Mouse (Mus musculus): ENCODE data around the gene Rerg.

Gene Rerg

GRCm38 (mm10) chr6:137163061-137163460 is 7.2 kb downstream of the Rerg start:
- DNase-seq (ENCODE audit: low read depth in 1 of 2, low spot score in 2 of 2) = no peak

- no peak for DNase-seq (ENCODE audit: low read depth in 1 of 2, low spot score in 2 of 2)
Observed at GRCm38 (mm10) chr6:137162481-137162880, 7.8 kb downstream of the Rerg start.

GRCm38 (mm10) chr6:137161491-137162088 is 8.7 kb downstream of the Rerg start:
- DNase-seq (ENCODE audit: low read depth in 1 of 2, low spot score in 2 of 2) = no peak

GRCm38 (mm10) chr6:137159372-137159926 is 10.8 kb downstream of the Rerg start:
- no peak for DNase-seq (ENCODE audit: low read depth in 1 of 2, low spot score in 2 of 2)

GRCm38 (mm10) chr6:137156437-137157219 is 13.7 kb downstream of the Rerg start:
- peak in 1 of 2 experiments; percentile 28 for DNase-seq (ENCODE audit: low read depth in 1 of 2, low spot score in 2 of 2)

- no peak for DNase-seq (ENCODE audit: low read depth in 1 of 2, low spot score in 2 of 2)
Observed at GRCm38 (mm10) chr6:137155196-137156137, 14.8 kb downstream of the Rerg start.

- no peak for DNase-seq (ENCODE audit: low read depth in 1 of 2, low spot score in 2 of 2)
Observed at GRCm38 (mm10) chr6:137153021-137153420, 17.3 kb downstream of the Rerg start.

GRCm38 (mm10) chr6:137151015-137151414 is 19.3 kb downstream of the Rerg start:
- DNase-seq (ENCODE audit: low read depth in 1 of 2, low spot score in 2 of 2) = no peak

- DNase-seq (ENCODE audit: low read depth in 1 of 2, low spot score in 2 of 2) = no peak
Observed at GRCm38 (mm10) chr6:137149833-137150232, 20.5 kb downstream of the Rerg start.

GRCm38 (mm10) chr6:137146910-137147309 is 23.4 kb downstream of the Rerg start:
- no peak for DNase-seq (ENCODE audit: low read depth in 1 of 2, low spot score in 2 of 2)

GRCm38 (mm10) chr6:137145611-137146010 is 24.7 kb downstream of the Rerg start:
- no peak for DNase-seq (ENCODE audit: low read depth in 1 of 2, low spot score in 2 of 2)

GRCm38 (mm10) chr6:137144958-137145535 is 25.2 kb downstream of the Rerg start:
- DNase-seq (ENCODE audit: low read depth in 1 of 2, low spot score in 2 of 2) = no peak

- no peak for DNase-seq (ENCODE audit: low read depth in 1 of 2, low spot score in 2 of 2)
Observed at GRCm38 (mm10) chr6:137144526-137144840, 25.8 kb downstream of the Rerg start.

- no peak for DNase-seq (ENCODE audit: low read depth in 1 of 2, low spot score in 2 of 2)
Observed at GRCm38 (mm10) chr6:137143818-137144525, 26.3 kb downstream of the Rerg start.

GRCm38 (mm10) chr6:137142796-137143195 is 27.5 kb downstream of the Rerg start:
- DNase-seq (ENCODE audit: low read depth in 1 of 2, low spot score in 2 of 2) = no peak

GRCm38 (mm10) chr6:137141247-137141820 is 29.0 kb downstream of the Rerg start:
- DNase-seq (ENCODE audit: low read depth in 1 of 2, low spot score in 2 of 2) = no peak

GRCm38 (mm10) chr6:137138822-137139221 is 31.5 kb downstream of the Rerg start:
- no peak for DNase-seq (ENCODE audit: low read depth in 1 of 2, low spot score in 2 of 2)

- no peak for DNase-seq (ENCODE audit: low read depth in 1 of 2, low spot score in 2 of 2)
Observed at GRCm38 (mm10) chr6:137138391-137138790, 31.9 kb downstream of the Rerg start.

- DNase-seq (ENCODE audit: low read depth in 1 of 2, low spot score in 2 of 2) = no peak
Observed at GRCm38 (mm10) chr6:137136401-137136800, 33.9 kb downstream of the Rerg start.

Data from monocyte, adult 2 months (primary cell).